Mouse (Mus musculus) heart, postnatal 0 days (tissue): ENCODE measurements around the gene Rtcb.

ENCODE experiments used
- CTCF ChIP-seq: IDR thresholded peaks from 2 replicates; pipeline ENCODE4 v1.5.1; 2016; ENCODE audit warnings: antibody characterized with exemption, control low read depth, low read depth
- EP300 ChIP-seq: IDR thresholded peaks from 2 replicates; pipeline ENCODE4 v1.6.1; 2016; ENCODE audit warnings: antibody characterized with exemption, low read depth

GRCm38 (mm10) chr10:85967411-85968156, 10.0 kb upstream of the Rtcb start:
- TF ChIP-seq CTCF (no peak), EP300 (no peak)
